Mouse (Mus musculus) gastrocnemius, adult 18-20 months (tissue): ENCODE results near the gene Cnppd1. TPM values are rescaled to one million over a fixed set of nuclear protein-coding genes. Genes with fewer than 3 reads are reported as not detected.
A peak's percentile ranks its signal among the peaks of the same experiment; 100 is the strongest.

Experiments used
- DNase-seq: peaks from one replicate; pipeline ENCODE4 v3.0.0; 2021; ENCODE audit warnings: low spot score
- total RNA-seq, 2 experiments: library from RNA; stranded (reverse); gene quantifications; 2 replicates each; pipeline ENCODE4 v1.2.3; 2021

Cnppd1 gene
- total RNA-seq, 2 experiments from 2014 or later: 15.7 to 16.4 TPM

DNA sequence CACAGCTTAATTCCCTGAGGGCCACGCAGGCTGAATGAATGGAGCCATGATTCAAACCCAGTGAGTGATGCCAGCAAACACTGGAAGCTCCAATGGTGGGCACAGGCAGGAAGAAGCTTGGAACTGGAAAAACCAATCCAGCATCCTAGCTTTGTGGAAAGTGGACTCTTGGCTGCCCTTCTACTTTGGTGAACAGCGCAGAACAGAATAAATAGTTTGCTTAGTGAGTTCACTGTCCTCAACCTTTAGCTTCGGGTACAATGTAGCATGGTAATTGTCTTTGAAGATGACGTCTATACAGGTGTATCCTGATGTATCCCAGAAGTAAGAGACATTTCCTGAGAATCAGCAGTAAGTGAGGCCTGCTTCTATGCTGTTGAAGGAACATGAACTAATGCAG is 6.2 kb upstream of the Cnppd1 start:
- DNase-seq: no peak

GRCm38 (mm10) chr1:75147411-75148135 is 5.1 kb upstream of the Cnppd1 start:
- DNase-seq: no peak

- DNase-seq: no peak
These were observed 3.1 kb upstream of the Cnppd1 start for GRCm38 (mm10) chr1:75145589-75145988.

DNA sequence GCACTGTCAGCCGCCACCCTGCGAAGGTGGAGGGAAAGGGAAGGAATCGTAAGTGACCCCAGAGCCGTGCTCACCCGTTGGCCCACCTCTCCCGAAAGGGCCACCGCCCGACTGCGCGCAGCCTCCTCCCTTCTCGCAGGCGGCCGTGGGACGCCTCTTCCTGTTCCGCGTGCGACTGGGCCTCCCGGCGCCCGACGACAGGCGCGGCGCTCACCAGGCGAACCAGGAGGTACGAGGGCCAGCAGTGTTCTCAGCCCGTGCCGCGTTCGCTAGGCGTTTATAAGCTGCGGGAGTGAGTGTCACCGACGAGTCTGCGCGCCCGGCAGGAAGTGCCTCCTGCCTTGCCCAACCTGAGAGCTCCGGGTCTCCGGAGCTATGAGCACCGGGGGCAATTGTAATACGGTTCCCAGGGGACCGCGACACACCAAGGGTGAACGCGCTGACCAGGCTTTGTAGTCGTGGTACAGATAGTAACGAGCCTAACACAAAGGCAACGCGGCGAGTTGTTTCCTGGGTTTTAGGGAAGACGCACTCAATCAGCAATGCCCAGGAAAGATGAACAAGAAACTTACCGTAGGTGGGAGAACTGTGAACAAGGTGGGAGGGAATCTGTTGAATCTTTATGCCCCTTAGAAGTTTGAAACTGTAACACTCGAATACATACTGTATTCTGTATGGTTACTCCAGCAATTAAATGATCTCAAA is 873 bp downstream of the Cnppd1 start:
- DNase-seq: peak; percentile 59

DNA sequence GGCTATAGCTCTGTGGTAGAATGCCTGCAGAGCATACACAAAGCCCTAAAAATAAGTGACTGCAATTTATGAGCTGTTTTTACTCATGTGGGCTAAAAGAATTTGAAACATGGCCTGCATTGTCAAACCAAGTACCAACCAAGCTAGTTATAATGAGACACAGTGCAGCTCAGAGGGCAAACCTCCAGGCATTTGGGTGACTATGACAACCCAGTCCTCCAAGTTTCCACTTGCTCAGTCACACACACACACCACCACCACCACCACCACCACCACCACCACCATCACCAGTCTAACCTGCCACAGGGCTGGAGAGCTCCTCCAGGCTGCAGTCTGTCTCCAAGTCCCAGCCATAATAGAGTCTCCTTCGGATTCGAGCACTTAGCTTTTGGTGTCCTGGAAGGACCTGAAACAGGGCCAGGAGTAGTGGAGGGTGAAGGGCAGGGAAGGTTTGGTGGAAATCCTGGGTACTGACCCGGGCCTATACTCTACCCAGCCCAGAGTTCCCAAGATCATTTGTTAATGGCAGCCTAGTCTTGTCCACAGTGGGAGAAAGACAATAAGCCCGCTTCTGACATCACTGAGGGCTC is 1.8 kb downstream of the Cnppd1 start:
- DNase-seq: no peak

GRCm38 (mm10) chr1:75138448-75138847 is 4.1 kb downstream of the Cnppd1 start:
- DNase-seq: no peak

GRCm38 (mm10) chr1:75136730-75137129 is 5.8 kb downstream of the Cnppd1 start:
- no peak for DNase-seq

- DNase-seq: no peak
These were observed 6.2 kb downstream of the Cnppd1 start for GRCm38 (mm10) chr1:75136293-75136692.

DNA sequence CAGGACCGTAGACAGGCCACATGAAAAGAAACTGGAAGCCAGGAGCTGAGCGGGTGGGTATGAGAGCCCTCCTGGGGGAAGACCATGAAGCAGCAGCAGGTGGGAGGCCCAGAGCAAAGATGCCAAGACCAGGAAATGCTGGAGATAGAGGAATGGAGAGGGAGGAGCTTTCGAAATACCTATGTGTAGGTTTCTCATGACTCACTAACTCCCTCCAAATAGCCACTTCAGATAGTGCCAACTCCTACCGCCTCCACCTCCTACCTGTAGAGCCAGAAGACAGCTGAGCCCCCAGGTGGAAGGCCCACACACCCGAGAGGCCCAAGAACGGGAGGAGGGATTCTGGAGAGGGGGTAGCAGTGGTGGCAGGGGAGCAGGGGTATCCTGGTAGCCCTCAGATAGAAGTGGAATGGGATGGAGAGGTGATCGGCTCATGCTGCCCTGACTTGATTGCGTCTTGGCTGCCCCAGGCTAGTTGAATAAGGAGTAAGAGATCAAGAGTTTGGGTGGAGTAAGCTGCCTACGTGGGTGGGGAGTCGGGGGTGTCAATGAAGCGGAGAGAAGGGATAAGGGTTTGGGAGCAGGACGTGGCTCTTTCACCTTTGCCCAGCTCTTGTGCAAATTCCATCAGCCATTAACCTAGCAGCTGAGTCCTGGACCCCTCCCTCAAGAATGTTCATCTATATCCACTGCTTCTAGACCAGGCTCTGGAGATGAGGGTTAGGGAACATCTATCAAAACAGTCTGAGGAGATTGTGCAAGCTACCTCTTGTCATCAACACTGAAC is 8.9 kb downstream of the Cnppd1 start, which contains the start of gene Slc23a3:
Gene Slc23a3, minus strand, starts transcription at position 470 of the 787 bp plus-strand sequence.
- no peak for DNase-seq

- no peak for DNase-seq
These were observed 13.9 kb downstream of the Cnppd1 start for GRCm38 (mm10) chr1:75128641-75129040.

DNA sequence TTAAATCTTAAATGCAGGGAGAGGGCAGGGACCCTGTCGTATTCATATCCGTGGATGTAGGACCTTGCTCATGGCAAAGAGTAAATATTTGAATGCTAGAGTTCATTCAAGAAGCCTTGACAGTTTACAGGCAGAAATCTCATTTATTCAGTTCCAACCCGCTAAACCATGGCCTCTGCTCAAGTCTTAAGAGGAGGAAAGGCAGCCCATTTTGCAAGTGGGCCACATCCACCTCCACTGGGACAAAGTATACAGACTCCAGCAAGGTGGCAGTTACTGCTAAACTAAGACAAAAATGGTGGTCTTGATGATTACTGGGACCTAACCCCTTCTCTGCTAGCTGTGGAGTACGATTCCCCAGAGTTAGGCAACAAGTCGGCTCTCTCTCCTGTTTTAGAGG is 17.1 kb downstream of the Cnppd1 start:
- DNase-seq: no peak

- DNase-seq: peak; percentile 95
These were observed 17.9 kb downstream of the Cnppd1 start, which contains the start of gene Nhej1 for GRCm38 (mm10) chr1:75124346-75125321. Gene Nhej1 (minus strand): TSS chr1:75125200.

- no peak for DNase-seq
These were observed 20.3 kb downstream of the Cnppd1 start for GRCm38 (mm10) chr1:75122211-75122610.

Other genes with a start within 250 kb of the Cnppd1 start
- not detected for gene Cryba2, start 249.6 kb downstream of the Cnppd1 start, total RNA-seq
- gene Cfap65, start 207.1 kb downstream of the Cnppd1 start, total RNA-seq: not detected
- under 1 TPM; 0.16 to 0.26 TPM for gene Ihh, start 191.0 kb downstream of the Cnppd1 start, total RNA-seq
- gene Nhej1, start 17.5 kb downstream of the Cnppd1 start, total RNA-seq: 1 to 10 TPM; 4.9 to 5.3 TPM
- under 1 TPM; 0.14 TPM for gene Slc23a3, start 8.8 kb downstream of the Cnppd1 start, total RNA-seq
- gene Retreg2, start 67 bp upstream of the Cnppd1 start, total RNA-seq: 10 to 100 TPM in 1 of 2 experiments, 1 to 10 TPM in 1; 8.8 to 10.0 TPM
- gene Zfand2b, start 25.9 kb upstream of the Cnppd1 start, total RNA-seq: 10 to 100 TPM; 13.7 to 16.2 TPM
- 10 to 100 TPM; 15.4 to 17.6 TPM for gene Abcb6, start 37.7 kb upstream of the Cnppd1 start, total RNA-seq
- 1 to 10 TPM; 3.6 to 3.7 TPM for gene Ankzf1, start 49.4 kb upstream of the Cnppd1 start, total RNA-seq
- 100 to 1,000 TPM in 1 of 2 experiments, 10 to 100 TPM in 1; 90.4 to 115 TPM for gene Atg9a, start 49.5 kb upstream of the Cnppd1 start, total RNA-seq
- 1 to 10 TPM in 1 of 2 experiments, under 1 TPM in 1; 0.88 to 1.5 TPM for gene Glb1l, start 68.1 kb upstream of the Cnppd1 start, total RNA-seq
- 10 to 100 TPM; 18.7 to 23.3 TPM for gene Stk16, start 68.1 kb upstream of the Cnppd1 start, total RNA-seq
- gene Tuba4a, start 77.2 kb upstream of the Cnppd1 start, total RNA-seq: 1,000 to 10,000 TPM; 1,120 to 1,226 TPM
- not detected for gene A630095N17Rik, start 89.4 kb upstream of the Cnppd1 start, total RNA-seq
- 10 to 100 TPM; 74.2 to 86.4 TPM for gene Dnajb2, start 93.7 kb upstream of the Cnppd1 start, total RNA-seq
- not detected for gene Ptprn, start 121.8 kb upstream of the Cnppd1 start, total RNA-seq
- not detected for gene Resp18, start 135.7 kb upstream of the Cnppd1 start, total RNA-seq
- 10 to 100 TPM; 42.4 to 47.6 TPM for gene Dnpep, start 175.3 kb upstream of the Cnppd1 start, total RNA-seq
- 1,000 to 10,000 TPM; 2,427 to 2,600 TPM for gene Des, start 217.6 kb upstream of the Cnppd1 start, total RNA-seq
- gene Speg, start 232.6 kb upstream of the Cnppd1 start, total RNA-seq: 100 to 1,000 TPM; 255 to 257 TPM